Mouse (Mus musculus) hindbrain, embryonic 14.5 days (tissue): Measurements from ENCODE around the gene Sim2. TPM values are rescaled to one million over a fixed set of nuclear protein-coding genes. Genes with fewer than 3 reads are reported as not detected.
A peak's percentile ranks its signal among the peaks of the same experiment; 100 is the strongest.

ENCODE experiments used
- ATAC-seq: fragments of 200-750 bp; cut with Nextera tagmentation; 2 replicates; pipeline ENCODE4 v1.8.0; 2017; ENCODE audit warnings: moderate number of reproducible peaks, mild to moderate bottlenecking, moderate TSS enrichment, moderate library complexity; ENCODE audit not compliant: low FRiP score
- DNase-seq: peaks from one replicate; pipeline ENCODE4 v3.0.0-alpha.2; 2015; ENCODE audit warnings: low spot score
- H3K27ac ChIP-seq: fragments of 300-500 bp; sonication (generic); 2 replicates; pipeline ENCODE4 v1.5.1; 2014; ENCODE audit warnings: mild to moderate bottlenecking, moderate library complexity
- H3K27me3 ChIP-seq: fragments of 300-500 bp; sonication (generic); 2 replicates; pipeline ENCODE4 v1.6.1; 2014; ENCODE audit warnings: mild to moderate bottlenecking, low read length, mixed read lengths; ENCODE audit not compliant: control insufficient read depth, insufficient read depth
- H3K36me3 ChIP-seq: fragments of 300-500 bp; sonication (generic); replicated peaks from 2 replicates; pipeline ENCODE4 v1.6.1; 2014; ENCODE audit not compliant: control insufficient read depth, insufficient read depth
- H3K4me1 ChIP-seq: fragments of 300-500 bp; sonication (generic); replicated peaks from 2 replicates; pipeline ENCODE4 v1.6.1; 2014; ENCODE audit warnings: antibody characterized with exemption, low read length, mixed read lengths; ENCODE audit not compliant: control insufficient read depth, insufficient read depth
- H3K4me2 ChIP-seq: fragments of 300-500 bp; sonication (generic); replicated peaks from 2 replicates; pipeline ENCODE4 v1.6.1; 2014; ENCODE audit warnings: mild to moderate bottlenecking, moderate library complexity
- H3K4me3 ChIP-seq: fragments of 300-500 bp; sonication (generic); replicated peaks from 2 replicates; pipeline ENCODE4 v1.5.1; 2014; ENCODE audit warnings: mild to moderate bottlenecking, low read length
- H3K9ac ChIP-seq: fragments of 300-500 bp; sonication (generic); 2 replicates; pipeline ENCODE4 v1.6.1; 2014
- H3K9me3 ChIP-seq: fragments of 300-500 bp; sonication (generic); 2 replicates; pipeline ENCODE4 v1.6.1; 2016; ENCODE audit warnings: low read length; ENCODE audit not compliant: control insufficient read depth
- WGBS: fragments of 180-500 bp; shearing (Covaris S2); extraction: QIAGEN DNeasy Blood & Tissue Kit; methylation state at CpG from one replicate; pipeline ENCODE4 v1.1.7; 2014; 5-methylcytosine and 5-hydroxymethylcytosine counted together
- polyA plus RNA-seq: library from polyadenylated mRNA; unstranded; fragments of >200 nt; fragmentation: Nextera tagmentation; extraction: Ambion mirVana; gene quantifications from 2 replicates; pipeline ENCODE4 v1.2.1, GENCODE M21; 2014

Sim2 gene
- polyA plus RNA-seq, 1 experiment from 2014 or later = 0.04 TPM

- Histone ChIP-seq H3K36me3 (no peaks in the 10 kb centered on the region), H3K4me3 (no peak overlapping the region), H3K4me2 (no peak overlapping the region), H3K9me3 (no peaks in the 10 kb centered on the region), H3K9ac (no peak overlapping the region), H3K27me3 (peaks cover 56% of the 10 kb centered on the region), H3K4me1 (peaks cover 12% of the 10 kb centered on the region), H3K27ac (no peak overlapping the region)
- 86% methylated on average over 3 of the region's 3 CpGs for WGBS
- DNase-seq = no peak
- ATAC-seq = no peak
These were observed 37.6 kb downstream of the Sim2 start for GRCm38 (mm10) chr16:94122347-94122746.

DNA sequence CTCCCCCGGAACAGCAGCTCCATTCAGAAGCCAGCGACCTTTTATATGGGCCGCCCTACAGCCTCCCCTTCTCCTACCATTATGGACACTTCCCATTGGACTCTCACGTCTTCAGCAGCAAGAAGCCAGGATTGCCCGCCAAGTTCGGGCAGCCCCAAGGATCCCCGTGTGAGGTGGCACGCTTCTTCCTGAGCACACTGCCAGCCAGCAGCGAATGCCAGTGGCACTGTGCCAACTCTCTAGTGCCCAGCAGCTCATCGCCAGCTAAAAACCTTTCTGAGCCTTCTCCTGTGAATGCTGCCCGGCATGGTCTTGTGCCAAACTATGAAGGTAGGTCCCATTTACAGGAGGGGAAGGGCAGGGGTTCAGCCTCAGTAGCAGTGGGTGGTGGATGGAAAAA is 38.5 kb downstream of the Sim2 start:
- Histone ChIP-seq H3K4me1 (peaks cover 16% of the 10 kb centered on the region), H3K9ac (no peak overlapping the region), H3K4me3 (no peak overlapping the region), H3K4me2 (no peak overlapping the region), H3K27ac (no peak overlapping the region), H3K9me3 (no peaks in the 10 kb centered on the region), H3K36me3 (no peaks in the 10 kb centered on the region), H3K27me3 (peaks cover 59% of the 10 kb centered on the region)
- ATAC-seq (peak; percentile 41; the same call in 1 of the 2 replicates), DNase-seq (peak; percentile 74)
- 58% methylated on average over 11 of the region's 11 CpGs for WGBS

GRCm38 (mm10) chr16:94125172-94125981 is 40.6 kb downstream of the Sim2 start:
- peak; percentile 71 for ATAC-seq
- H3K9me3 ChIP-seq = no peaks in the 10 kb centered on the region
- no peaks in the 10 kb centered on the region for H3K36me3 ChIP-seq
- no peak overlapping the region for H3K27ac ChIP-seq
- DNase-seq = no peak
- H3K9ac ChIP-seq = peak overlapping the region; percentile 61
- under 1% methylated on average over 75 of the region's 83 CpGs for WGBS
- H3K4me2 ChIP-seq = peak overlapping the region; percentile 93
- H3K4me3 ChIP-seq = peak overlapping the region; percentile 44
- H3K4me1 ChIP-seq = peaks cover 20% of the 10 kb centered on the region
- H3K27me3 ChIP-seq = peaks cover 65% of the 10 kb centered on the region

- H3K27me3 ChIP-seq = peaks cover 65% of the 10 kb centered on the region
- H3K27ac ChIP-seq = no peak overlapping the region
- H3K9ac ChIP-seq = 0 out of 2 replicates have a peak overlapping the region, but pooled peaks have one; percentile 61
- no peak overlapping the region for H3K4me3 ChIP-seq
- H3K36me3 ChIP-seq = no peaks in the 10 kb centered on the region
- no peak for DNase-seq
- H3K4me2 ChIP-seq = peak overlapping the region; percentile 93
- no peak for ATAC-seq
- 33% methylated on average over 9 of the region's 9 CpGs for WGBS
- H3K9me3 ChIP-seq = no peaks in the 10 kb centered on the region
- H3K4me1 ChIP-seq = peaks cover 20% of the 10 kb centered on the region
These were observed 41.5 kb downstream of the Sim2 start for GRCm38 (mm10) chr16:94126200-94126599.

DNA sequence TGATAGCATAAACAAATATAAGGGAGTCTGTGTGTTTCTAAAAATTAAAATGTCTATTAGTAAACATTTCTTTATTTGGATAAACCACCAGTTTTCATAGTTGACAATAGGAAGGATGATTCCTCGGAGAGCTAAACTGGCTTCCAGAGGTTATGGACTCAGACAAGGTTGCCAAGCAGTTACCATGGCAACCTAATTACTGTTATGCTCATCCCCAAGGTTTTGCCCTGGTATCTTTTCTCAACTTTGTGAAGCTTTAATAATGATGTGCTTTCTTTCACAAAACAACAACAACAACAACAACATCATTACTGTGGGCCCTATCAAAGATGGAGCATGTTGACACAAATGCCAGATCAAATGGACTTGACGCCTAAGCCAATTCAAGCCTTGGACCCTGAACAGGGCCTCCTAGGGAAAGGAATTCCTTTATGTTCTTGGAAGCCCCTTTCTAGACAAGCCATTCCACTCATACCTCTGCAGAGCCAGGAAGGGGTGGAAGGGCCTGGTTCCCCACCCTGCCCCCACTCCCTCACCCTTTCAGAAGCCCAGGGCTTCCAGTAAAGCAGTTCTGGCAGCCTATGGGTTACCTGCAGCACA is 43.6 kb downstream of the Sim2 start:
- DNase-seq (no peak), ATAC-seq (no peak)
- Histone ChIP-seq H3K36me3 (no peaks in the 10 kb centered on the region; the same call in 1 of the 2 replicates), H3K4me1 (peaks cover 20% of the 10 kb centered on the region), H3K27me3 (peaks cover 47% of the 10 kb centered on the region), H3K27ac (no peak overlapping the region), H3K9ac (no peak overlapping the region), H3K4me3 (no peak overlapping the region), H3K4me2 (no peak overlapping the region), H3K9me3 (no peaks in the 10 kb centered on the region)
- WGBS = 17% methylated on average over 2 of the region's 2 CpGs

GRCm38 (mm10) chr16:94134218-94134617 is 49.5 kb downstream of the Sim2 start:
- no peak overlapping the region for H3K4me2 ChIP-seq
- DNase-seq (no peak), ATAC-seq (no peak)
- H3K36me3 ChIP-seq = no peaks in the 10 kb centered on the region; the same call in 1 of the 2 replicates
- H3K9me3 ChIP-seq = 0 out of 2 replicates have a peak, but pooled peaks cover 5% of the 10 kb centered on the region
- no peak overlapping the region for H3K4me3 ChIP-seq
- no peaks in the 10 kb centered on the region for H3K4me1 ChIP-seq
- peaks cover 5% of the 10 kb centered on the region; the same call in 1 of the 2 replicates for H3K27me3 ChIP-seq
- H3K9ac ChIP-seq = no peak overlapping the region
- no peak overlapping the region for H3K27ac ChIP-seq
- WGBS = 90% methylated on average over 10 of the region's 10 CpGs

DNA sequence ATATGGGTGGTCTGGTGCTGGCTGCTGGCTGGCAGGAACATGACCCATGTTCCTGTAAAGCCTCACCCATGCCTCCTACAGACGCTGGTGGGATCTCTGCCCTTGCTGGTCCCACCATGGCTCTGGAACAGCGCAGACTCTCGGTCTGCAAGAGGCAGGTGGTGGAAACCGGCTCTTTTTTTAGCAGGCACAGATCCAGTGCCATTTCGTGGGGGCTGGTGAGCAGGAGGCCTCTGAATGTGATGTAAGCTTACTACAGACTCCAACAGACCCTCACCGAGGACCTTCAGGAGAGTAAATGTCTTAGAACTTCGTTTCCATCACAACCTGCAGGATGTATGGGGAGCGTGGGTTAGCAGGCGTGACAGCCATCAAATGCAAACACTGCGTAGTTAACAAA is 56.0 kb downstream of the Sim2 start:
- Histone ChIP-seq H3K4me2 (no peak overlapping the region), H3K9ac (no peak overlapping the region), H3K4me3 (no peak overlapping the region), H3K9me3 (0 out of 2 replicates have a peak, but pooled peaks cover 5% of the 10 kb centered on the region), H3K27ac (no peak overlapping the region), H3K27me3 (peaks cover 5% of the 10 kb centered on the region; the same call in 1 of the 2 replicates), H3K4me1 (peaks cover 6% of the 10 kb centered on the region; the same call in 1 of the 2 replicates), H3K36me3 (no peaks in the 10 kb centered on the region)
- DNase-seq (no peak), ATAC-seq (no peak)
- WGBS = 77% methylated on average over 10 of the region's 10 CpGs

- no peak for DNase-seq
- Histone ChIP-seq H3K9ac (no peak overlapping the region), H3K27me3 (peaks cover 5% of the 10 kb centered on the region; the same call in 1 of the 2 replicates), H3K4me2 (no peak overlapping the region), H3K4me1 (peaks cover 6% of the 10 kb centered on the region; the same call in 1 of the 2 replicates), H3K4me3 (no peak overlapping the region), H3K27ac (no peak overlapping the region), H3K36me3 (no peaks in the 10 kb centered on the region), H3K9me3 (0 out of 2 replicates have a peak, but pooled peaks cover under 1% of the 10 kb centered on the region)
- 41% methylated on average over 10 of the region's 10 CpGs for WGBS
- no peak for ATAC-seq
These were observed 58.6 kb downstream of the Sim2 start for GRCm38 (mm10) chr16:94143325-94143724.

- no peaks in the 10 kb centered on the region for H3K36me3 ChIP-seq
- 34% methylated on average over 11 of the region's 11 CpGs for WGBS
- H3K4me1 ChIP-seq = peaks cover 6% of the 10 kb centered on the region; the same call in 1 of the 2 replicates
- H3K9me3 ChIP-seq = no peaks in the 10 kb centered on the region
- peaks cover 9% of the 10 kb centered on the region; the same call in 1 of the 2 replicates for H3K27me3 ChIP-seq
- H3K4me3 ChIP-seq = no peak overlapping the region
- H3K9ac ChIP-seq = no peak overlapping the region
- H3K27ac ChIP-seq = no peak overlapping the region
- ATAC-seq (no peak), DNase-seq (no peak)
- no peak overlapping the region for H3K4me2 ChIP-seq
These were observed 63.4 kb downstream of the Sim2 start for GRCm38 (mm10) chr16:94148139-94148538.
